Mouse (Mus musculus) left cerebral cortex, postnatal 10 days (tissue): ENCODE results near the gene Mael. TPM values are rescaled to one million over a fixed set of nuclear protein-coding genes. Genes with fewer than 3 reads are reported as not detected.
A peak's percentile ranks its signal among the peaks of the same experiment; 100 is the strongest.

ENCODE experiments used
- DNase-seq, 2 experiments: peaks; one replicate each; pipeline ENCODE4 v3.0.0; 2021 to 2022; ENCODE audit warnings: low spot score in 2 of 2, mixed read lengths in 1 of 2; ENCODE audit errors: extremely low spot score in 1 of 2
- intact Hi-C: fragments of 180-260 bp; cut with DNase I; formaldehyde crosslinking; loops from one replicate; pipeline ENCODE4 v1.15.1; 2025
- total RNA-seq, 2 experiments: library from RNA; stranded (reverse); gene quantifications; 2 replicates each; pipeline ENCODE4 v1.2.3; 2021

Mael gene
- total RNA-seq, 2 experiments from 2014 or later, result 0.43 TPM; not detected in 1

GRCm38 (mm10) chr1:166253898-166254894 lies 15.6 kb upstream of the Mael start, which contains the start of gene Ildr2:
Gene Ildr2 (plus strand): TSS chr1:166254139.
- intact Hi-C loops, result loop anchor here (2.0 kb wide), 1 partner anchor 93 kb away; no protein-coding TSS in a partner anchor
- peak; percentile 31 to 85 for DNase-seq

- intact Hi-C loops, result no loop called here
- DNase-seq, result peak in 1 of 2 experiments; percentile 74
Measured at GRCm38 (mm10) chr1:166244285-166244684, 5.7 kb upstream of the Mael start.

GRCm38 (mm10) chr1:166214181-166214580 lies 24.4 kb downstream of the Mael start:
- DNase-seq, result no peak
- intact Hi-C loops, result no loop called here

- intact Hi-C loops, result no loop called here
Measured at GRCm38 (mm10) chr1:166209371-166209770, 29.2 kb downstream of the Mael start.

GRCm38 (mm10) chr1:166205159-166205558 lies 33.4 kb downstream of the Mael start:
- intact Hi-C loops, result no loop called here
- no peak for DNase-seq

More at GRCm38 (mm10) chr1:166209371-166209770, 29.2 kb downstream of the Mael start:
- no peak for DNase-seq

- no peak for DNase-seq
- intact Hi-C loops, result no loop called here
Measured at GRCm38 (mm10) chr1:166204171-166204570, 34.4 kb downstream of the Mael start.

- intact Hi-C loops, result loop anchor here (5.0 kb wide), 1 partner anchor 47 kb away; the partner anchor contains the start of gene Mael
- no peak for DNase-seq
Measured at GRCm38 (mm10) chr1:166189821-166190220, 48.7 kb downstream of the Mael start.

GRCm38 (mm10) chr1:166185357-166185756 lies 53.2 kb downstream of the Mael start:
- intact Hi-C loops, result no loop called here

GRCm38 (mm10) chr1:166184391-166185229 lies 53.9 kb downstream of the Mael start:
- DNase-seq, result no peak
- intact Hi-C loops, result loop anchor here (5.0 kb wide), 1 partner anchor 73 kb away; no protein-coding TSS in a partner anchor

More at GRCm38 (mm10) chr1:166185357-166185756, 53.2 kb downstream of the Mael start:
- DNase-seq, result peak in 1 of 2 experiments; percentile 69

GRCm38 (mm10) chr1:166182952-166183627 lies 55.5 kb downstream of the Mael start:
- peak in 1 of 2 experiments; percentile 67 for DNase-seq
- intact Hi-C loops, result loop anchor here (5.0 kb wide), 1 partner anchor 74 kb away; no protein-coding TSS in a partner anchor

- intact Hi-C loops, result loop anchor here (5.0 kb wide), 1 partner anchor 76 kb away; no protein-coding TSS in a partner anchor
- DNase-seq, result no peak
Measured at GRCm38 (mm10) chr1:166181510-166181909, 57.0 kb downstream of the Mael start.

GRCm38 (mm10) chr1:166173621-166174020 lies 64.9 kb downstream of the Mael start:
- no peak for DNase-seq

GRCm38 (mm10) chr1:166172992-166173391 lies 65.6 kb downstream of the Mael start:
- intact Hi-C loops, result no loop called here

More at GRCm38 (mm10) chr1:166173621-166174020, 64.9 kb downstream of the Mael start:
- intact Hi-C loops, result no loop called here

GRCm38 (mm10) chr1:166170852-166171251 lies 67.7 kb downstream of the Mael start:
- no peak for DNase-seq
- intact Hi-C loops, result no loop called here

More at GRCm38 (mm10) chr1:166172992-166173391, 65.6 kb downstream of the Mael start:
- DNase-seq, result no peak

GRCm38 (mm10) chr1:166169713-166170112 lies 68.8 kb downstream of the Mael start:
- intact Hi-C loops, result no loop called here
- no peak for DNase-seq

GRCm38 (mm10) chr1:166168017-166168416 lies 70.5 kb downstream of the Mael start:
- intact Hi-C loops, result no loop called here
- no peak for DNase-seq

GRCm38 (mm10) chr1:166167405-166167804 lies 71.1 kb downstream of the Mael start:
- DNase-seq, result no peak
- intact Hi-C loops, result no loop called here

GRCm38 (mm10) chr1:166165159-166165558 lies 73.4 kb downstream of the Mael start:
- intact Hi-C loops, result no loop called here
- no peak for DNase-seq
